Mouse (Mus musculus) ES-E14 (cell line): ENCODE measurements around the gene Disp3.

Experiments
- CHD2 ChIP-seq: IDR thresholded peaks from 2 replicates; pipeline ENCODE4 v1.6.1; 2014; ENCODE audit warnings: mild to moderate bottlenecking, low read depth, low read length, inconsistent platforms
- HCFC1 ChIP-seq: IDR thresholded peaks from 2 replicates; pipeline ENCODE4 v1.6.1; 2012; ENCODE audit warnings: low read length, inconsistent platforms, borderline replicate concordance; ENCODE audit not compliant: insufficient read depth
- ZC3H11A ChIP-seq: IDR thresholded peaks from 2 replicates; pipeline ENCODE4 v1.6.1; 2012; ENCODE audit warnings: low read depth, mild to moderate bottlenecking, inconsistent platforms, low read length, borderline replicate concordance

DNA sequence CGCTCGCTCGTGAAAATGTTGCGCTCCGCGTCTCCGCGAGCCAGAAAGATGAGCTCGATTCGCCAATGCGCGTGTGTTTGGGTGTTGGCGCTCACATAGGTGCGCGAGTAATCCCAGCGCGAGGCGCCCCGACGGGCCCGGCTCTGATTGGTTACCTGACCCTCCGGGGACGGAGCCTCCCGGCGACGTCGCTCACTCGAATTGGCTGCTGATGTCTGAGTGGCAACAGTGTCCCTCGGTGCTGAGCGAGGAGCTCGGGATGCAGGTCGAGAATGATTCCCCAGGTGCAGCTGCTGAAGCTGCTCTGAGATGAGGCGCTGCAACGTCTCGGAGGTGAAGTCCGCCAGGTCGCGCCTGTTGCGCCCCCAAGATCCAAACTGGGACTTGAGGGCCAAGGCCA lies 16.1 kb downstream of the Disp3 start:
- no peak for TF ChIP-seq ZC3H11A
- TF ChIP-seq HCFC1 = no peak
- no peak for TF ChIP-seq CHD2
